Mouse (Mus musculus): ENCODE results near the gene Stx1b. TPM values are rescaled to one million over a fixed set of nuclear protein-coding genes. Genes with fewer than 3 reads are reported as not detected.

Stx1b gene
- polyA plus RNA-seq, 1 experiment from 2014 or later = 11.1 TPM

DNA sequence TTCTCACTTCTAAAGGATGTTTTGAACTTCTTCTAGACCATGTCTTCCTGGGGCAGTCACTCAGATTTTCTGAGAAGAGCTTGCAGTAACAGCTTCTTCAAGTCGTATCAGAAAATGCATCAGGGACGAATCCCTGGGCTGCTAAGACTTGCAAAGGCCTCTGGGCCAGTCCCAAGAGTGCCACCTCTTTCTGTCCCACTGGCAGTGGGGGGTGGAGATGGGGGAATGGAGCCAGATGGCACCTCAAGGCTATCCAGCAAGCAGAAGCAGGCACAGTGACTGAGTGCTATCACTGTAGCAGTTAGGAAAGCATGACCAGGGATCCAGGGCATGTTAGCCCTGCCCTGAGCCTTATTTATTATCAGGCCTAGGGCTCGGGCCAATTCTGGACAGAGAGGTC is 12.1 kb downstream of the Stx1b start:
- Histone ChIP-seq H3K4me3 (ENCODE audit: low read depth, low read length) (no peak overlapping the region), H3K4me2 (ENCODE audit: low read depth, low read length, severe bottlenecking) (no peak overlapping the region), H3K9ac (ENCODE audit: low read length) (no peak overlapping the region), H3K9me3 (ENCODE audit: control insufficient read depth, low read length) (no peaks in the 10 kb centered on the region), H3K4me1 (replicated peaks; ENCODE audit: control insufficient read depth, insufficient read depth, low read length) (no peaks in the 10 kb centered on the region), H3K27ac (ENCODE audit: low read depth, low read length) (no peak overlapping the region), H3K36me3 (ENCODE audit: control insufficient read depth, insufficient read depth, low read length) (no peaks in the 10 kb centered on the region), H3K27me3 (ENCODE audit: control insufficient read depth, insufficient read depth, low read length) (no peaks in the 10 kb centered on the region)
- DNase-seq (ENCODE audit: low spot score) = no peak
- WGBS = 90% methylated on average over 3 of the region's 3 CpGs
- ATAC-seq (replicated peaks; ENCODE audit: low FRiP score) = no peak

GRCm38 (mm10) chr7:127811240-127811639 is 13.1 kb downstream of the Stx1b start:
- Histone ChIP-seq H3K27ac (ENCODE audit: low read depth, low read length) (no peak overlapping the region), H3K4me1 (replicated peaks; ENCODE audit: control insufficient read depth, insufficient read depth, low read length) (no peaks in the 10 kb centered on the region), H3K9me3 (ENCODE audit: control insufficient read depth, low read length) (no peaks in the 10 kb centered on the region), H3K4me3 (ENCODE audit: low read depth, low read length) (no peak overlapping the region), H3K27me3 (ENCODE audit: control insufficient read depth, insufficient read depth, low read length) (no peaks in the 10 kb centered on the region), H3K36me3 (ENCODE audit: control insufficient read depth, insufficient read depth, low read length) (no peaks in the 10 kb centered on the region), H3K9ac (ENCODE audit: low read length) (no peak overlapping the region), H3K4me2 (ENCODE audit: low read depth, low read length, severe bottlenecking) (no peak overlapping the region)
- ATAC-seq (replicated peaks; ENCODE audit: low FRiP score) (no peak), DNase-seq (ENCODE audit: low spot score) (no peak)
- WGBS = 87% methylated on average over 4 of the region's 4 CpGs

DNA sequence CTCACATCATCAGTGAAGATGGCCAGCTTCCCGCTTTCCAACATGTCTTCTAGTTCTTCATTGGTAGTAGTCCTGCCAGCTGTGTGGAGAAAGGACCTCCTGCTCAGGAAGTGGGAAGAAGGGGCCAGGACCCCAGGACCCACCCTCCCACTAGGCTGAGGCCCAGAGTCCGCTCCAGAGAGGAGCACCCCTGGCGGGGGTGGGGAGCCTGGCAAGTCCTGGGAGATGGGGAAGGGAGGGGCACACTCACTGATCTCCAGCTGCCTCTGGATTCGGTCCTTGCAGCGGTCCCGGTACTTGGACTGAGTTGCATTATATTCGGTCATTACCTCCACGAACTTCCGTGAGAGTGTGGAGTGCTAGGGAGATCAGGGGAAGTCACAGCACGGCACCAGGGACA is 13.7 kb downstream of the Stx1b start:
- no peak for DNase-seq (ENCODE audit: low spot score)
- 81% methylated on average over 10 of the region's 10 CpGs for WGBS
- Histone ChIP-seq H3K27me3 (ENCODE audit: control insufficient read depth, insufficient read depth, low read length) (no peaks in the 10 kb centered on the region), H3K36me3 (ENCODE audit: control insufficient read depth, insufficient read depth, low read length) (no peaks in the 10 kb centered on the region), H3K9ac (ENCODE audit: low read length) (no peak overlapping the region), H3K9me3 (ENCODE audit: control insufficient read depth, low read length) (no peaks in the 10 kb centered on the region), H3K27ac (ENCODE audit: low read depth, low read length) (no peak overlapping the region), H3K4me3 (ENCODE audit: low read depth, low read length) (no peak overlapping the region), H3K4me2 (ENCODE audit: low read depth, low read length, severe bottlenecking) (no peak overlapping the region), H3K4me1 (replicated peaks; ENCODE audit: control insufficient read depth, insufficient read depth, low read length) (no peaks in the 10 kb centered on the region)
- no peak for ATAC-seq (replicated peaks; ENCODE audit: low FRiP score)

DNA sequence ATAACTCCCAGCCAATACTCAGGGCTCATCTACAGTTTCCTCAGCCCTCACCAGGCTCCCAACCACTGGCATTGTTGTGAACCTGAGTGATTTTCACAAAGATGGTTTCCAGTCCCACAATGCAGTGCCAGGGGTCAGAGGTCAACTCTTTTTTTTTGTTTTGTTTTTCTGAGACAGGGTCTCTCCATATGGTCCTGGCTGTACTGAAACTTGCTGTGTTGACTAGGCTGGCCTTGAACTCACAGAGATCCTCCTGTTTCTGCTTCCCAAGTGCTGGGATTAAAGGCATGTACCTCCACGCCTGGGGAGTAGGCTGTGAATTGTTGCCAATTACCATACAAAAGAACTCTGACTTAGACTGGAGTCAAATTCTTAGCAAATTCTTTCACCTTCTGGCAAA is 14.5 kb downstream of the Stx1b start:
- no peaks in the 10 kb centered on the region for H3K27me3 ChIP-seq (ENCODE audit: control insufficient read depth, insufficient read depth, low read length)
- ATAC-seq (replicated peaks; ENCODE audit: low FRiP score) (no peak), DNase-seq (ENCODE audit: low spot score) (no peak)
- no peaks in the 10 kb centered on the region for H3K36me3 ChIP-seq (ENCODE audit: control insufficient read depth, insufficient read depth, low read length)
- no peaks in the 10 kb centered on the region for H3K9me3 ChIP-seq (ENCODE audit: control insufficient read depth, low read length)
- no peak overlapping the region for H3K4me3 ChIP-seq (ENCODE audit: low read depth, low read length)
- H3K27ac ChIP-seq (ENCODE audit: low read depth, low read length) = no peak overlapping the region
- H3K4me2 ChIP-seq (ENCODE audit: low read depth, low read length, severe bottlenecking) = no peak overlapping the region
- H3K4me1 ChIP-seq (replicated peaks; ENCODE audit: control insufficient read depth, insufficient read depth, low read length) = no peaks in the 10 kb centered on the region
- H3K9ac ChIP-seq (ENCODE audit: low read length) = no peak overlapping the region
- WGBS = 85% methylated on average over 1 of the region's 1 CpGs

- Histone ChIP-seq H3K9me3 (ENCODE audit: control insufficient read depth, low read length) (no peaks in the 10 kb centered on the region), H3K4me2 (ENCODE audit: low read depth, low read length, severe bottlenecking) (no peak overlapping the region), H3K9ac (ENCODE audit: low read length) (no peak overlapping the region), H3K27ac (ENCODE audit: low read depth, low read length) (no peak overlapping the region), H3K36me3 (ENCODE audit: control insufficient read depth, insufficient read depth, low read length) (no peaks in the 10 kb centered on the region), H3K4me1 (replicated peaks; ENCODE audit: control insufficient read depth, insufficient read depth, low read length) (no peaks in the 10 kb centered on the region), H3K27me3 (ENCODE audit: control insufficient read depth, insufficient read depth, low read length) (no peaks in the 10 kb centered on the region), H3K4me3 (ENCODE audit: low read depth, low read length) (no peak overlapping the region)
- no peak for DNase-seq (ENCODE audit: low spot score)
- 64% methylated on average over 5 of the region's 5 CpGs for WGBS
- ATAC-seq (replicated peaks; ENCODE audit: low FRiP score) = no peak
These were observed 15.5 kb downstream of the Stx1b start for GRCm38 (mm10) chr7:127808821-127809220.

DNA sequence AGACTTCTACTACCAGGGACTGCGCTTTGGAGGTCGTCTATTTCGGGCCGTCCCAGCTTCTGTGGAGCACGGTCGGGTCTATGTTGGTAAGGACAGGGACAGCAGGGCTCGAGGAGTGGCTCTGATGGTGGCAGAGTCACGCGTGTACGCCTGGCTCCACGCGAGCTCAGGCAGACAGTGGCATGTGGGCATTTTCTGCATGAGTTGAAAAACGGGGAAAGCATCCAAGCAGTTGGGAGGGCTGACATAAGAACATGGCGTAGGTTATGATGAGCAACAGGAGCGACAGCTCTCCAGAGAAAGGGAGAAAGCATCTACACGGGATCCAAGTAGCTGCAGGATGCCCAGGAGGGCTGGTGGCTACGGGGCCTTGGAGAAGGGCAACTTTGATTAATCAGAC is 22.0 kb downstream of the Stx1b start:
- Histone ChIP-seq H3K27ac (ENCODE audit: low read depth, low read length) (no peak overlapping the region), H3K4me2 (ENCODE audit: low read depth, low read length, severe bottlenecking) (no peak overlapping the region), H3K36me3 (ENCODE audit: control insufficient read depth, insufficient read depth, low read length) (peaks cover 8% of the 10 kb centered on the region; the same call in 1 of the 2 replicates), H3K9ac (ENCODE audit: low read length) (no peak overlapping the region), H3K4me1 (replicated peaks; ENCODE audit: control insufficient read depth, insufficient read depth, low read length) (no peaks in the 10 kb centered on the region), H3K4me3 (ENCODE audit: low read depth, low read length) (no peak overlapping the region), H3K9me3 (ENCODE audit: control insufficient read depth, low read length) (no peaks in the 10 kb centered on the region), H3K27me3 (ENCODE audit: control insufficient read depth, insufficient read depth, low read length) (no peaks in the 10 kb centered on the region)
- ATAC-seq (replicated peaks; ENCODE audit: low FRiP score) (no peak), DNase-seq (ENCODE audit: low spot score) (no peak)
- WGBS = 92% methylated on average over 17 of the region's 17 CpGs

GRCm38 (mm10) chr7:127801010-127801621 is 23.2 kb downstream of the Stx1b start:
- peaks cover 15% of the 10 kb centered on the region for H3K36me3 ChIP-seq (ENCODE audit: control insufficient read depth, insufficient read depth, low read length)
- H3K9ac ChIP-seq (ENCODE audit: low read length) = no peak overlapping the region
- ATAC-seq (replicated peaks; ENCODE audit: low FRiP score) (no peak), DNase-seq (ENCODE audit: low spot score) (no peak)
- no peaks in the 10 kb centered on the region for H3K4me1 ChIP-seq (replicated peaks; ENCODE audit: control insufficient read depth, insufficient read depth, low read length)
- H3K4me3 ChIP-seq (ENCODE audit: low read depth, low read length) = no peak overlapping the region
- H3K9me3 ChIP-seq (ENCODE audit: control insufficient read depth, low read length) = no peaks in the 10 kb centered on the region
- 92% methylated on average over 8 of the region's 8 CpGs for WGBS
- no peak overlapping the region for H3K4me2 ChIP-seq (ENCODE audit: low read depth, low read length, severe bottlenecking)
- H3K27me3 ChIP-seq (ENCODE audit: control insufficient read depth, insufficient read depth, low read length) = no peaks in the 10 kb centered on the region
- no peak overlapping the region for H3K27ac ChIP-seq (ENCODE audit: low read depth, low read length)

GRCm38 (mm10) chr7:127800435-127801009 is 23.8 kb downstream of the Stx1b start, which contains the start of gene Hsd3b7:
Hsd3b7 (plus strand) TSS chr7:127800604.
- Histone ChIP-seq H3K4me1 (replicated peaks; ENCODE audit: control insufficient read depth, insufficient read depth, low read length) (no peaks in the 10 kb centered on the region), H3K4me2 (ENCODE audit: low read depth, low read length, severe bottlenecking) (no peak within 1 kb of the TSS), H3K36me3 (ENCODE audit: control insufficient read depth, insufficient read depth, low read length) (peaks cover 20% of the 10 kb centered on the region), H3K9ac (ENCODE audit: low read length) (no peak within 1 kb of the TSS), H3K27me3 (ENCODE audit: control insufficient read depth, insufficient read depth, low read length) (no peaks in the 10 kb centered on the region), H3K27ac (ENCODE audit: low read depth, low read length) (no peak within 1 kb of the TSS), H3K9me3 (ENCODE audit: control insufficient read depth, low read length) (no peaks in the 10 kb centered on the region), H3K4me3 (ENCODE audit: low read depth, low read length) (no peak within 1 kb of the TSS)
- 36% methylated on average over 6 of the region's 6 CpGs for WGBS
- peak; percentile 86 for ATAC-seq (replicated peaks; ENCODE audit: low FRiP score)
- peak; percentile 95 for DNase-seq (ENCODE audit: low spot score)

DNA sequence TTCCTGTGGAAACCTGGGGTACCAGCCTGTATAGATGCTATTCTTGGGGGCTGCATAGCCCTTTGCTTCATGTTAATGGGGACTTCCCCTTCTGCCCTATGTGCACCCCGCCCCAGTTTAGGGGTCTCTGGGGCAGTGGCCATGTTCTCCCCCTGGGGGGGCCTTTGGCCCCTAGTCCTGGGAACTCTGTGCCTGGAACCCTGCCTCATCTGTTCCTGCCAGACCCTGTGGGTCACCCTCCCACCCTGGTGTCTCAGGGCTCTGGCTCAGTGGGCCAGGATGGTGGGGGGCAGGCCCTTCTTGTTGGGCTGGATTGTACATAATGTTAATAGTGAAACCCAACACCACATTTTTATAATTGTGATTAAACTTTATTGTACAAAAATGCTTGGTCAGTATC is 24.6 kb downstream of the Stx1b start:
- ATAC-seq (replicated peaks; ENCODE audit: low FRiP score) (no peak), DNase-seq (ENCODE audit: low spot score) (no peak)
- no peak overlapping the region for H3K27ac ChIP-seq (ENCODE audit: low read depth, low read length)
- no peak overlapping the region for H3K9ac ChIP-seq (ENCODE audit: low read length)
- no peaks in the 10 kb centered on the region for H3K9me3 ChIP-seq (ENCODE audit: control insufficient read depth, low read length)
- 93% methylated on average over 1 of the region's 1 CpGs for WGBS
- H3K4me3 ChIP-seq (ENCODE audit: low read depth, low read length) = no peak overlapping the region
- no peak overlapping the region for H3K4me2 ChIP-seq (ENCODE audit: low read depth, low read length, severe bottlenecking)
- no peaks in the 10 kb centered on the region for H3K4me1 ChIP-seq (replicated peaks; ENCODE audit: control insufficient read depth, insufficient read depth, low read length)
- no peaks in the 10 kb centered on the region for H3K27me3 ChIP-seq (ENCODE audit: control insufficient read depth, insufficient read depth, low read length)
- peaks cover 26% of the 10 kb centered on the region for H3K36me3 ChIP-seq (ENCODE audit: control insufficient read depth, insufficient read depth, low read length)
